13 mouse cellular contexts compared by ENCODE assay signal in the genomic region with DNA sequence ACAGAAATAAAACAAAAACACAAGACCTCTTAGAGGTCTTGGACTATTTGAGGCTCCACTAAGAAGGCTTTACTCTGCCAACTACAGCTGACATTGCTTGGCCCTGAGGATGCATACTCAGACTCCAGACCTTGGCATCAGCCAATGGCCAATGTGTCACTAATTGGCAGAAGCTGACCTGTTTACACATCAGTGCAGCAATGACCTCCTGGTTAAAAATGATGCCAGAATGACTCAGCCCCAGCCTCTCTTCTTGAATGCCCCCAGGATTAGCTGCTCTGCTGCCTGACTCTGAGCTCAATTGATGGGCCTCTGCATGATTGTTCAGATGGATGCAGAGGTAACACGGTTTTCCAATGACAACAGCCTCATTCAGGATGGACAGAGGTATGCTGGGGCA. TPM values are rescaled to one million over a fixed set of nuclear protein-coding genes. Genes with fewer than 3 reads are reported as not detected.
A peak's percentile ranks its signal among the peaks of the same experiment; 100 is the strongest.
DNase-seq lines count a peak whose midpoint lies in the region; ATAC-seq and TF ChIP-seq lines count a peak whose summit lies in the region.
"Had no signal": no experiment of that assay in that cellular context is flagged by ENCODE, and none has a peak within 500 bp of the region (broad histone marks: within the 10 kb centered on the region; RNA-seq: fewer than 3 reads in every experiment).

No protein-coding gene starts in this region.

- H3K4me3 ChIP-seq in forebrain, postnatal 0 days (ENCODE audit: low read depth, low read length) = no peak overlapping the region
- H3K4me3 ChIP-seq in forebrain, embryonic 14.5 days (ENCODE audit: low read depth, low read length) = no peak overlapping the region
- no peak overlapping the region for H3K4me3 ChIP-seq in lung, adult 2 months (replicated peaks; ENCODE audit: extremely low read depth, low read depth, low read length)
- H3K4me3 ChIP-seq: forebrain, embryonic 10.5 days; hindbrain, embryonic 10.5 days; myocyte had no signal

- DNase-seq in forebrain, postnatal 0 days = no peak
- no peak for DNase-seq in forebrain, embryonic 14.5 days (ENCODE audit: low spot score)
- peak; percentile 7 for DNase-seq in lung, postnatal 14 days
- DNase-seq in lung, adult 2 months = no peak
- DNase-seq in cerebellum, adult 9-11 months = peak; percentile 50
- DNase-seq in heart, postnatal 14 days = peak; percentile 25 to 63
- DNase-seq in spleen, postnatal 4 days (ENCODE audit: low spot score in 2 of 2) = no peak
- no peak for DNase-seq in layer of hippocampus, postnatal 14 days (ENCODE audit: low spot score in 2 of 2)
- DNase-seq: lung, embryonic 14.5 days had no signal

- TF ChIP-seq CTCF in forebrain, postnatal 0 days (IDR thresholded peaks at IDR 0.05; ENCODE audit: low read depth) = no peak
- TF ChIP-seq CTCF in lung, adult 2 months (IDR thresholded peaks at IDR 0.05; ENCODE audit: insufficient read depth, low read length) = no peak

- no peak overlapping the region for H3K9ac ChIP-seq in forebrain, postnatal 0 days
- H3K9ac ChIP-seq in forebrain, embryonic 14.5 days (ENCODE audit: low read length) = no peak overlapping the region
- H3K9ac ChIP-seq: lung, embryonic 14.5 days had no signal

- H3K4me2 ChIP-seq in forebrain, postnatal 0 days (ENCODE audit: low read depth) = no peak overlapping the region
- no peak overlapping the region for H3K4me2 ChIP-seq in forebrain, embryonic 14.5 days (ENCODE audit: low read length)
- H3K4me2 ChIP-seq: lung, embryonic 14.5 days had no signal

- no peaks in the 10 kb centered on the region for H3K27me3 ChIP-seq in forebrain, postnatal 0 days (ENCODE audit: insufficient read depth, low read length)
- H3K27me3 ChIP-seq in forebrain, embryonic 14.5 days (replicated peaks; ENCODE audit: control insufficient read depth, insufficient read depth, low read length) = no peaks in the 10 kb centered on the region

- no peaks in the 10 kb centered on the region for H3K36me3 ChIP-seq in forebrain, postnatal 0 days (ENCODE audit: insufficient read depth)
- no peaks in the 10 kb centered on the region for H3K36me3 ChIP-seq in forebrain, embryonic 14.5 days (ENCODE audit: control insufficient read depth, insufficient read depth, low read length)
- H3K36me3 ChIP-seq: forebrain, embryonic 10.5 days; hindbrain, embryonic 10.5 days had no signal

- H3K4me1 ChIP-seq in forebrain, postnatal 0 days (ENCODE audit: insufficient read depth) = no peaks in the 10 kb centered on the region
- H3K4me1 ChIP-seq in forebrain, embryonic 14.5 days (ENCODE audit: control insufficient read depth, insufficient read depth, low read length) = no peaks in the 10 kb centered on the region
- no peaks in the 10 kb centered on the region for H3K4me1 ChIP-seq in lung, adult 2 months (ENCODE audit: control insufficient read depth, insufficient read depth, low read length)
- H3K4me1 ChIP-seq: forebrain, embryonic 10.5 days; hindbrain, embryonic 10.5 days had no signal

- H3K27ac ChIP-seq in forebrain, postnatal 0 days (ENCODE audit: low read depth, low read length) = no peak overlapping the region
- H3K27ac ChIP-seq in forebrain, embryonic 14.5 days (ENCODE audit: low read depth, low read length) = no peak overlapping the region
- H3K27ac ChIP-seq: forebrain, embryonic 10.5 days; hindbrain, embryonic 10.5 days had no signal

- no peaks in the 10 kb centered on the region for H3K9me3 ChIP-seq in forebrain, postnatal 0 days (ENCODE audit: low read length)
- H3K9me3 ChIP-seq in forebrain, embryonic 14.5 days (replicated peaks; ENCODE audit: control insufficient read depth, low read length) = no peaks in the 10 kb centered on the region
- H3K9me3 ChIP-seq: hindbrain, embryonic 10.5 days had no signal

- no peak for TF ChIP-seq POLR2A in lung, adult 2 months (IDR thresholded peaks at IDR 0.05; ENCODE audit: borderline replicate concordance, extremely low read depth, low read depth, low read length)

- ATAC-seq in forebrain, postnatal 0 days = 0 out of 2 replicates have a peak, but pooled peaks have one; percentile 12
- no peak for ATAC-seq in forebrain, embryonic 14.5 days

- 59% methylated on average over 1 of the region's 1 CpGs for WGBS in forebrain, postnatal 0 days
- 76% methylated on average over 1 of the region's 1 CpGs for WGBS in forebrain, embryonic 14.5 days
- 54% methylated on average over 1 of the region's 1 CpGs for WGBS in lung, adult 2 months

- intact Hi-C loops in heart, postnatal 14 days (cut with DNase I) = no loop called here

RNA-seq across cellular contexts. Expression of gene Mrpl40, which starts 16.5 kb away (rescaled TPM):
- 35.8 and 42.2 TPM in 2 replicates for total RNA-seq in forebrain, postnatal 0 days (2014; rRNA removed)
- 75.8 and 77.0 TPM in 2 replicates for polyA plus RNA-seq in forebrain, postnatal 0 days (2015; fragmentation: Nextera tagmentation; extraction: Ambion mirVana)
- polyA plus RNA-seq in forebrain, embryonic 14.5 days (2014; fragmentation: Nextera tagmentation; extraction: Ambion mirVana) = 54.0 and 56.7 TPM in 2 replicates
- 6.1 and 10.4 TPM in 2 replicates for polyA plus RNA-seq in lung, adult 2 months (2012; rRNA removed)
- total RNA-seq in heart, postnatal 14 days (2021) = 10 to 100 TPM; 52.2 to 52.4 TPM
- total RNA-seq in layer of hippocampus, postnatal 14 days (2021) = 10 to 100 TPM; 38.2 to 39.5 TPM

RNA-seq across cellular contexts. Expression of gene Hira, which starts 16.7 kb away (rescaled TPM):
- total RNA-seq in forebrain, postnatal 0 days (2014; rRNA removed) = 62.9 and 64.1 TPM in 2 replicates
- polyA plus RNA-seq in forebrain, postnatal 0 days (2015; fragmentation: Nextera tagmentation; extraction: Ambion mirVana) = 16.9 and 24.0 TPM in 2 replicates
- polyA plus RNA-seq in forebrain, embryonic 14.5 days (2014; fragmentation: Nextera tagmentation; extraction: Ambion mirVana) = 20.2 and 21.3 TPM in 2 replicates
- 53.3 and 58.8 TPM in 2 replicates for polyA plus RNA-seq in lung, adult 2 months (2012; rRNA removed)
- 10 to 100 TPM; 24.8 to 27.4 TPM for total RNA-seq in heart, postnatal 14 days (2021)
- total RNA-seq in layer of hippocampus, postnatal 14 days (2021) = 10 to 100 TPM; 74.3 to 83.3 TPM

RNA-seq across cellular contexts. Expression of gene Gm28539, which starts 23.8 kb away (rescaled TPM):
- total RNA-seq in forebrain, postnatal 0 days (2014; rRNA removed) = not detected in 2 replicates
- polyA plus RNA-seq in forebrain, postnatal 0 days (2015; fragmentation: Nextera tagmentation; extraction: Ambion mirVana) = not detected in 2 replicates
- not detected in 2 replicates for polyA plus RNA-seq in forebrain, embryonic 14.5 days (2014; fragmentation: Nextera tagmentation; extraction: Ambion mirVana)
- 1.8 and 4.4 TPM in 2 replicates for polyA plus RNA-seq in lung, adult 2 months (2012; rRNA removed)
- not detected for total RNA-seq in heart, postnatal 14 days (2021)
- 10 to 100 TPM in 1 of 2 experiments, 1 to 10 TPM in 1; 2.3 to 10.3 TPM for total RNA-seq in layer of hippocampus, postnatal 14 days (2021)
- polyA plus RNA-seq: cortical plate, adult 2 months; forebrain, embryonic 10.5 days; hindbrain, embryonic 10.5 days; lung, embryonic 14.5 days had no signal

RNA-seq across cellular contexts. Expression of gene 2510002D24Rik, which starts 23.8 kb away (rescaled TPM):
- 21.2 and 25.6 TPM in 2 replicates for total RNA-seq in forebrain, postnatal 0 days (2014; rRNA removed)
- 16.9 and 44.1 TPM in 2 replicates for polyA plus RNA-seq in forebrain, postnatal 0 days (2015; fragmentation: Nextera tagmentation; extraction: Ambion mirVana)
- polyA plus RNA-seq in forebrain, embryonic 14.5 days (2014; fragmentation: Nextera tagmentation; extraction: Ambion mirVana) = 11.2 and 15.9 TPM in 2 replicates
- polyA plus RNA-seq in lung, adult 2 months (2012; rRNA removed) = 37.4 and 46.3 TPM in 2 replicates
- 10 to 100 TPM; 18.3 to 19.2 TPM for total RNA-seq in heart, postnatal 14 days (2021)
- 10 to 100 TPM; 22.2 to 27.7 TPM for total RNA-seq in layer of hippocampus, postnatal 14 days (2021)

RNA-seq across cellular contexts. Expression of gene Cdc45, which starts 48.4 kb away (rescaled TPM):
- total RNA-seq in forebrain, postnatal 0 days (2014; rRNA removed) = 7.0 and 11.7 TPM in 2 replicates
- 5.5 and 6.4 TPM in 2 replicates for polyA plus RNA-seq in forebrain, postnatal 0 days (2015; fragmentation: Nextera tagmentation; extraction: Ambion mirVana)
- polyA plus RNA-seq in forebrain, embryonic 14.5 days (2014; fragmentation: Nextera tagmentation; extraction: Ambion mirVana) = 30.3 and 34.1 TPM in 2 replicates
- 3.3 and 3.5 TPM in 2 replicates for polyA plus RNA-seq in lung, adult 2 months (2012; rRNA removed)
- 1 to 10 TPM; 4.9 to 5.0 TPM for total RNA-seq in heart, postnatal 14 days (2021)
- total RNA-seq in layer of hippocampus, postnatal 14 days (2021) = 1 to 10 TPM; 2.6 to 4.2 TPM

Comparison
In these comparisons a context has a peak if more than half of its experiments do, and no peak if none do; other contexts are left out.
1. DNase-seq: peak in lung, postnatal 14 days (single experiment), cerebellum, adult 9-11 months (single experiment) and heart, postnatal 14 days (2 of 2); none in forebrain, postnatal 0 days (single experiment), forebrain, embryonic 14.5 days (single experiment), lung, adult 2 months (single experiment), spleen, postnatal 4 days (0 of 2) and layer of hippocampus, postnatal 14 days (0 of 2).